Mouse (Mus musculus) megakaryocyte, embryonic 14.5 days (primary cell): ENCODE results near the gene Inpp4b. TPM values are rescaled to one million over a fixed set of nuclear protein-coding genes. Genes with fewer than 3 reads are reported as not detected.

ENCODE experiments used
- H3K27me3 ChIP-seq: replicated peaks from 2 replicates; pipeline ENCODE3; 2012; ENCODE audit warnings: inconsistent platforms
- H3K36me3 ChIP-seq: replicated peaks from 2 replicates; pipeline ENCODE3; 2012; ENCODE audit warnings: low read length, inconsistent platforms, mixed read lengths
- H3K4me1 ChIP-seq: 2 replicates; pipeline ENCODE4 v1.6.1; 2012; ENCODE audit warnings: inconsistent platforms
- H3K4me3 ChIP-seq: replicated peaks from 2 replicates; pipeline ENCODE3; 2012; ENCODE audit warnings: moderate library complexity, mild to moderate bottlenecking, inconsistent platforms
- H3K9me3 ChIP-seq: 2 replicates; pipeline ENCODE4 v1.6.1; 2012; ENCODE audit warnings: inconsistent platforms
- FLI1 ChIP-seq: IDR thresholded peaks from 2 replicates; pipeline ENCODE4 v1.6.1; 2012; ENCODE audit warnings: low read length, inconsistent platforms, mixed read lengths
- GATA1 ChIP-seq: IDR thresholded peaks from 3 replicates; pipeline ENCODE4 v1.6.1; 2012; ENCODE audit warnings: mixed read lengths, low read length, inconsistent platforms, borderline replicate concordance
- polyA plus RNA-seq: library from polyadenylated mRNA; stranded (reverse); fragments of >175 nt; gene quantifications from 2 replicates; pipeline ENCODE4 v1.2.3, GENCODE M21; 2012; ENCODE audit warnings: low replicate concordance; ENCODE audit not compliant: insufficient read depth

Gene Inpp4b
- polyA plus RNA-seq = 1.1 TPM in 1 of 2 replicates, not detected in the other

- peaks cover 30% of the 10 kb centered on the region for H3K36me3 ChIP-seq
- peaks cover 8% of the 10 kb centered on the region for H3K9me3 ChIP-seq
- no peaks in the 10 kb centered on the region for H3K27me3 ChIP-seq
- TF ChIP-seq FLI1 (no peak), GATA1 (no peak)
- peak within 1 kb of the TSS; percentile 99 for H3K4me3 ChIP-seq
- H3K4me1 ChIP-seq = peaks cover 50% of the 10 kb centered on the region
Measured at GRCm38 (mm10) chr8:81342236-81342998, at the start of gene Inpp4b. TSS of gene Inpp4b (plus strand) at chr8:81342556.

- peaks cover 3% of the 10 kb centered on the region; the same call in 1 of the 2 replicates for H3K4me1 ChIP-seq
- TF ChIP-seq FLI1 (no peak), GATA1 (no peak)
- no peaks in the 10 kb centered on the region for H3K27me3 ChIP-seq
- H3K36me3 ChIP-seq = peaks cover 21% of the 10 kb centered on the region
- no peak overlapping the region for H3K4me3 ChIP-seq
- H3K9me3 ChIP-seq = peaks cover 8% of the 10 kb centered on the region
Measured at GRCm38 (mm10) chr8:81335250-81335649, 7.1 kb upstream of the Inpp4b start.

- H3K9me3 ChIP-seq = peaks cover 8% of the 10 kb centered on the region
- H3K4me1 ChIP-seq = peaks cover 45% of the 10 kb centered on the region
- peaks cover 23% of the 10 kb centered on the region for H3K36me3 ChIP-seq
- H3K27me3 ChIP-seq = no peaks in the 10 kb centered on the region
- TF ChIP-seq GATA1 (no peak), FLI1 (no peak)
- peak overlapping the region; percentile 99 for H3K4me3 ChIP-seq
Measured at GRCm38 (mm10) chr8:81341191-81341590, 1.2 kb upstream of the Inpp4b start.

GRCm38 (mm10) chr8:81341591-81342235 is 643 bp upstream of the Inpp4b start:
- H3K36me3 ChIP-seq = peaks cover 28% of the 10 kb centered on the region
- peaks cover 50% of the 10 kb centered on the region for H3K4me1 ChIP-seq
- peaks cover 8% of the 10 kb centered on the region for H3K9me3 ChIP-seq
- TF ChIP-seq FLI1 (no peak), GATA1 (no peak)
- no peaks in the 10 kb centered on the region for H3K27me3 ChIP-seq
- H3K4me3 ChIP-seq = peak overlapping the region; percentile 99

- H3K27me3 ChIP-seq = no peaks in the 10 kb centered on the region
- peak overlapping the region; percentile 99 for H3K4me3 ChIP-seq
- peaks cover 35% of the 10 kb centered on the region for H3K36me3 ChIP-seq
- TF ChIP-seq GATA1 (no peak), FLI1 (no peak)
- H3K4me1 ChIP-seq = peaks cover 50% of the 10 kb centered on the region
- peaks cover 8% of the 10 kb centered on the region for H3K9me3 ChIP-seq
Measured at GRCm38 (mm10) chr8:81342999-81343302, 595 bp downstream of the Inpp4b start.

- TF ChIP-seq FLI1 = no peak
- no peak for TF ChIP-seq GATA1
- no peaks in the 10 kb centered on the region for H3K9me3 ChIP-seq
- H3K4me3 ChIP-seq = peak overlapping the region; percentile 79
- H3K27me3 ChIP-seq = no peaks in the 10 kb centered on the region
- H3K36me3 ChIP-seq = peaks cover 28% of the 10 kb centered on the region
- H3K4me1 ChIP-seq = peaks cover 66% of the 10 kb centered on the region
Measured at GRCm38 (mm10) chr8:81345170-81345697, 2.9 kb downstream of the Inpp4b start.

- H3K9me3 ChIP-seq = no peaks in the 10 kb centered on the region
- H3K36me3 ChIP-seq = peaks cover 56% of the 10 kb centered on the region
- peaks cover 57% of the 10 kb centered on the region for H3K4me1 ChIP-seq
- no peak overlapping the region for H3K4me3 ChIP-seq
- H3K27me3 ChIP-seq = no peaks in the 10 kb centered on the region
- TF ChIP-seq GATA1 (no peak), FLI1 (no peak)
Measured at GRCm38 (mm10) chr8:81349452-81349851, 7.1 kb downstream of the Inpp4b start.

GRCm38 (mm10) chr8:81353460-81353859 is 11.1 kb downstream of the Inpp4b start:
- peaks cover 63% of the 10 kb centered on the region for H3K36me3 ChIP-seq
- no peak for TF ChIP-seq FLI1
- no peak for TF ChIP-seq GATA1

GRCm38 (mm10) chr8:81358108-81358507 is 15.8 kb downstream of the Inpp4b start:
- H3K9me3 ChIP-seq = no peaks in the 10 kb centered on the region
- no peak overlapping the region for H3K4me3 ChIP-seq
- H3K36me3 ChIP-seq = peaks cover 46% of the 10 kb centered on the region
- TF ChIP-seq FLI1 (no peak), GATA1 (no peak)
- H3K27me3 ChIP-seq = no peaks in the 10 kb centered on the region
- peaks cover 61% of the 10 kb centered on the region for H3K4me1 ChIP-seq

More at GRCm38 (mm10) chr8:81353460-81353859, 11.1 kb downstream of the Inpp4b start:
- H3K27me3 ChIP-seq = no peaks in the 10 kb centered on the region
- H3K9me3 ChIP-seq = no peaks in the 10 kb centered on the region
- peaks cover 57% of the 10 kb centered on the region for H3K4me1 ChIP-seq
- H3K4me3 ChIP-seq = no peak overlapping the region

- no peak for TF ChIP-seq FLI1
- no peak for TF ChIP-seq GATA1
- Histone ChIP-seq H3K9me3 (no peaks in the 10 kb centered on the region), H3K4me3 (peak overlapping the region; percentile 30), H3K4me1 (peaks cover 68% of the 10 kb centered on the region), H3K27me3 (no peaks in the 10 kb centered on the region), H3K36me3 (peaks cover 45% of the 10 kb centered on the region)
Measured at GRCm38 (mm10) chr8:81360518-81360917, 18.2 kb downstream of the Inpp4b start.
